Mouse (Mus musculus): Measurements from ENCODE around the gene Dctpp1. TPM values are rescaled to one million over a fixed set of nuclear protein-coding genes. Genes with fewer than 3 reads are reported as not detected.
"Not testable (repeated sequence)": the region's sequence is repeated elsewhere in the genome, so short reads cannot be mapped to it uniquely, and the experiment has no call there.

Gene Dctpp1
- polyA plus RNA-seq, 1 experiment = 82.3 TPM

- no peak for TF ChIP-seq POLR2A (IDR thresholded peaks at IDR 0.05; ENCODE audit: borderline replicate concordance, extremely low read depth, insufficient read depth, insufficient read length, poor library complexity, severe bottlenecking)
- no peak for TF ChIP-seq CTCF (IDR thresholded peaks at IDR 0.05; ENCODE audit: borderline replicate concordance, extremely low read depth, insufficient read depth, insufficient read length)
- DNase-seq (ENCODE audit: low read depth) = no peak
These were observed 3.0 kb upstream of the Dctpp1 start for GRCm38 (mm10) chr7:127263526-127263925.

- no peak for DNase-seq (ENCODE audit: low read depth)
- no peak for TF ChIP-seq POLR2A (IDR thresholded peaks at IDR 0.05; ENCODE audit: borderline replicate concordance, extremely low read depth, insufficient read depth, insufficient read length, poor library complexity, severe bottlenecking)
- TF ChIP-seq CTCF (IDR thresholded peaks at IDR 0.05; ENCODE audit: borderline replicate concordance, extremely low read depth, insufficient read depth, insufficient read length) = no peak
These were observed 1.9 kb upstream of the Dctpp1 start for GRCm38 (mm10) chr7:127262218-127262961.

- no peak for DNase-seq (ENCODE audit: low read depth)
- TF ChIP-seq CTCF (IDR thresholded peaks at IDR 0.05; ENCODE audit: borderline replicate concordance, extremely low read depth, insufficient read depth, insufficient read length) (no peak), POLR2A (IDR thresholded peaks at IDR 0.05; ENCODE audit: borderline replicate concordance, extremely low read depth, insufficient read depth, insufficient read length, poor library complexity, severe bottlenecking) (no peak)
These were observed 1.2 kb downstream of the Dctpp1 start for GRCm38 (mm10) chr7:127259186-127259905.

- no peak for DNase-seq (ENCODE audit: low read depth)
- TF ChIP-seq CTCF (IDR thresholded peaks at IDR 0.05; ENCODE audit: borderline replicate concordance, extremely low read depth, insufficient read depth, insufficient read length) (no peak), POLR2A (IDR thresholded peaks at IDR 0.05; ENCODE audit: borderline replicate concordance, extremely low read depth, insufficient read depth, insufficient read length, poor library complexity, severe bottlenecking) (no peak)
These were observed 4.0 kb downstream of the Dctpp1 start for GRCm38 (mm10) chr7:127256518-127256917.

GRCm38 (mm10) chr7:127255965-127256364 is 4.5 kb downstream of the Dctpp1 start:
- DNase-seq (ENCODE audit: low read depth) = no peak
- no peak for TF ChIP-seq POLR2A (IDR thresholded peaks at IDR 0.05; ENCODE audit: borderline replicate concordance, extremely low read depth, insufficient read depth, insufficient read length, poor library complexity, severe bottlenecking)

- TF ChIP-seq POLR2A (IDR thresholded peaks at IDR 0.05; ENCODE audit: borderline replicate concordance, extremely low read depth, insufficient read depth, insufficient read length, poor library complexity, severe bottlenecking) = no peak
- no peak for TF ChIP-seq CTCF (IDR thresholded peaks at IDR 0.05; ENCODE audit: borderline replicate concordance, extremely low read depth, insufficient read depth, insufficient read length)
- DNase-seq (ENCODE audit: low read depth) = no peak
These were observed 5.5 kb downstream of the Dctpp1 start for GRCm38 (mm10) chr7:127255008-127255407.

- TF ChIP-seq CTCF (IDR thresholded peaks at IDR 0.05; ENCODE audit: borderline replicate concordance, extremely low read depth, insufficient read depth, insufficient read length) (no peak), POLR2A (IDR thresholded peaks at IDR 0.05; ENCODE audit: borderline replicate concordance, extremely low read depth, insufficient read depth, insufficient read length, poor library complexity, severe bottlenecking) (peak; percentile 78)
- DNase-seq (ENCODE audit: low read depth) = peak; percentile 100
These were observed 6.4 kb downstream of the Dctpp1 start for GRCm38 (mm10) chr7:127253821-127254769.

GRCm38 (mm10) chr7:127253341-127253740 is 7.2 kb downstream of the Dctpp1 start:
- TF ChIP-seq CTCF (IDR thresholded peaks at IDR 0.05; ENCODE audit: borderline replicate concordance, extremely low read depth, insufficient read depth, insufficient read length) = no peak
- TF ChIP-seq POLR2A (IDR thresholded peaks at IDR 0.05; ENCODE audit: borderline replicate concordance, extremely low read depth, insufficient read depth, insufficient read length, poor library complexity, severe bottlenecking) = no peak
- DNase-seq (ENCODE audit: low read depth) = no peak

- peak; percentile 38 for DNase-seq (ENCODE audit: low read depth)
- TF ChIP-seq CTCF (IDR thresholded peaks at IDR 0.05; ENCODE audit: borderline replicate concordance, extremely low read depth, insufficient read depth, insufficient read length) = peak; percentile 48; the same call in 1 of the 2 replicates
- no peak for TF ChIP-seq POLR2A (IDR thresholded peaks at IDR 0.05; ENCODE audit: borderline replicate concordance, extremely low read depth, insufficient read depth, insufficient read length, poor library complexity, severe bottlenecking)
These were observed 8.1 kb downstream of the Dctpp1 start for GRCm38 (mm10) chr7:127252414-127252813.

GRCm38 (mm10) chr7:127250511-127250910 is 10.0 kb downstream of the Dctpp1 start:
- not testable (repeated sequence) for DNase-seq (ENCODE audit: low read depth)

Data from brain, embryonic 14.5 days (tissue).